Mouse (Mus musculus): ENCODE results near the gene Pcsk5.

Gene Pcsk5

GRCm38 (mm10) chr19:17806626-17807025, 30.8 kb downstream of the Pcsk5 start:
- DNase-seq, result no peak

- DNase-seq, result no peak
Observed at GRCm38 (mm10) chr19:17800798-17801197, 36.6 kb downstream of the Pcsk5 start.

GRCm38 (mm10) chr19:17799419-17800185, 37.8 kb downstream of the Pcsk5 start:
- no peak for DNase-seq

GRCm38 (mm10) chr19:17793457-17793856, 44.0 kb downstream of the Pcsk5 start:
- no peak for DNase-seq

GRCm38 (mm10) chr19:17791485-17792052, 45.9 kb downstream of the Pcsk5 start:
- no peak for DNase-seq

GRCm38 (mm10) chr19:17788617-17789317, 48.7 kb downstream of the Pcsk5 start:
- no peak for DNase-seq

- DNase-seq, result no peak
Observed at GRCm38 (mm10) chr19:17786744-17787143, 50.7 kb downstream of the Pcsk5 start.

- DNase-seq, result no peak
Observed at GRCm38 (mm10) chr19:17784401-17785192, 52.8 kb downstream of the Pcsk5 start.

GRCm38 (mm10) chr19:17783231-17783630, 54.2 kb downstream of the Pcsk5 start:
- no peak for DNase-seq

- DNase-seq, result no peak
Observed at GRCm38 (mm10) chr19:17781323-17781722, 56.1 kb downstream of the Pcsk5 start.

GRCm38 (mm10) chr19:17775943-17776342, 61.5 kb downstream of the Pcsk5 start:
- DNase-seq, result no peak

- no peak for DNase-seq
Observed at GRCm38 (mm10) chr19:17775097-17775496, 62.3 kb downstream of the Pcsk5 start.

- DNase-seq, result no peak
Observed at GRCm38 (mm10) chr19:17774061-17774460, 63.4 kb downstream of the Pcsk5 start.

GRCm38 (mm10) chr19:17769610-17770399, 67.6 kb downstream of the Pcsk5 start:
- no peak for DNase-seq

- DNase-seq, result no peak
Observed at GRCm38 (mm10) chr19:17765001-17765400, 72.4 kb downstream of the Pcsk5 start.

GRCm38 (mm10) chr19:17762740-17763139, 74.7 kb downstream of the Pcsk5 start:
- DNase-seq, result no peak

- no peak for DNase-seq
Observed at GRCm38 (mm10) chr19:17761678-17762077, 75.8 kb downstream of the Pcsk5 start.

GRCm38 (mm10) chr19:17752841-17753240, 84.6 kb downstream of the Pcsk5 start:
- no peak for DNase-seq

- DNase-seq, result no peak
Observed at GRCm38 (mm10) chr19:17748331-17748730, 89.1 kb downstream of the Pcsk5 start.

GRCm38 (mm10) chr19:17745380-17745779, 92.1 kb downstream of the Pcsk5 start:
- no peak for DNase-seq

- no peak for DNase-seq
Observed at GRCm38 (mm10) chr19:17744474-17745069, 92.9 kb downstream of the Pcsk5 start.

GRCm38 (mm10) chr19:17741465-17741864, 96.0 kb downstream of the Pcsk5 start:
- DNase-seq, result no peak
